Mouse (Mus musculus): ENCODE data around the gene Gm28308. TPM values are rescaled to one million over a fixed set of nuclear protein-coding genes. Genes with fewer than 3 reads are reported as not detected.

Gm28308 gene
- total RNA-seq, 2 experiments from 2014 or later, result not detected

DNA sequence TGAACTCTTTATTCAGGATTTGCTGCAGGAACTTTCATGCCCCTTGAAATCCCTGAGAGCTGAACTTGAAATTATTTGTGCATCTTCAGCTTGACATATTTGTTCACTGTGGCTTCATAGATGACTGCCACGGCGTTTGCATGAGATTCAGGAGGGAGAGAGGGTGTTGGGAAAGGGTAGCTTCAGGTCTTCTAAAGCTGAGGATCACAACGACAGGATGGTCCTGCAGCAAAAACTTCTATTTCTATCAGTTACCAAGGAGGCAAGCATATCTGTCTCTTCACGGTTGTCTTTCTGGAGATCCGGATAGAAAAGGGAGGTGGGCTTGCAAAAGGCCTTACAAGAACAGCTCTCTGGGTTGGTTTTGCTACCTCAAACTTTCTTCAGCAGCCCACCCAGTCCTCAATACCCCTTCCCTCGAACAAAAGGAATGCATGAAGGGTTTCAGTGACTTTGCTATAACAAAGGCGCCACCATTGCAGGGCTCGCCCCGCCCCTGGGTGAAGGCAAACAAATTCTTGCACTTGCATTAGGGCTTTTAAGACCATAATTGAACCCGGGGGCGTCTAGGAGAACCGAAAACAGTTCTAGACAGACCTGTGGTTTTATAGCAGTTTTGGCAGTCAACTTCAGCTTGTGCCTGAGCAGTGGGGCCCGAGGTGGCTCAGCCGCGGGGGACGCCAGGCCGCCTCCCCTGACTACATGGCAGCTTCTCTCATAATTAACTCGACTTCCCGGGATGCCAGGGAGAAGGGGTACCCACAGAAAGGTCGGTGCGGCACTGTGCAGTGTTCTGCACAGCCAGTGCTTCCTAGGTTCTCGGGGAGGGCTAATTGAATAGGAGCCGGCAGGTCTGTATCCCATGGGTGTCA is 34.9 kb upstream of the Gm28308 start:
- intact Hi-C loops (cut with DNase I), result no loop called here
- no peak for DNase-seq (ENCODE audit: low spot score)

DNA sequence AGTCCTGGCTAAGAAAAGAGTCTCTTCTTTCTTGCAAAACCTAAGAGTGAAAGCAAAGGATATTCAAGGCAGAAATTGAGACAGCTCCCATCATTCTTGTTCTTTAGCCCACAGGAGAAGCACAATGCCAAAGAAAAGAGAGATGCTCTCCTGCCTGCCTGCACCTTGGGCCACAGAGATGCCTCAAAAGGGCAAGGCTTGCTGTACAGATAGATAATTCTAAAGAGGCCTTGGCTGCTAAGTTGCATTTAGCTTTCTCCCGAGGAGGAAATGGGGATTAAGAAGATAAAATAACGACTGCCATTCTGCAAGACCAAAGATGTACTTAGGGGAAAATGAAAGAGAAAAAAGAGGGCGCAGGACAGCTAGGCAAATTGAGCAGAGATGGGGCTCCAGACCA is 33.8 kb upstream of the Gm28308 start:
- no peak for DNase-seq (ENCODE audit: low spot score)
- intact Hi-C loops (cut with DNase I), result no loop called here

DNA sequence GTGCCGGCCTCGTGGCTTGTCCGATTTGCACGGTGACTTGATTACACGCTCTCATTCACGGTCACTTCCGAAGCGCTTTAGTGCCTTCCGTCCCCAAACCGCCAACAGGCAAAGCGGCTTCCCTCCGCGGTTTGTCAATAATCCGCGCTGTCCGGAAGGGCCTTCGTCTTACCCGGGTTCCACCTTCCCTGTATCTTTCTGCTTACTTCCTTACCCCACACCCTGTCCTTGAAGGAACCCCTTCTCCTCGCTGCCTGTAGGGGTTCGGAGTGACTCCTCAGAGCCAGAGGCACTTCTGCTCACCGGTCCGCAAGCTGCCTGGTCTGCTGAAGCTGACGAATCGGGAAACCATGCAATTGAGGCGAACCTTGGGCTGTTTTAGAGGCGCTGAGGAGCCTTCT is 33.3 kb upstream of the Gm28308 start:
- intact Hi-C loops (cut with DNase I), result no loop called here
- DNase-seq (ENCODE audit: low spot score), result no peak

DNA sequence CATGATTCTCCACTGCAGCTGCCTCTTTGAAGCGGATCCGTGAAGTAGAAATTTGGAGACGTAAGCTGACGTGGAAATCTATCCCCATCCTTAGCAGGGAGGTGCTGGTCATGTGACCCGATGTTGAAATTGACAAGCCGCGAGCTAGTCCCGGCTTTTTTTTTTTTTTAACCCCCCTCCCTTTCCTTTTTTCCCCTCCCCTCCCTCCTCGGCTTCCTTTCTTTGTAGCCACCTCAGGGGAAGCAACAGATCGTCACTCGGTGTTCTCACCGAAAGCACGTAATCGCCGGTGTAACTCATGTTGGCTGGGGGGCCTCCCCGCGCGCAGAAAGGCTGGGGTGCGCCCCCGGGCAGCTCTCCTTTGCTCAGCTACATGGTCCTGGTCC is 32.6 kb upstream of the Gm28308 start, which contains the start of gene Hoxa11:
Hoxa11 (minus strand) TSS at position 54 of the 386 bp plus-strand sequence.
- no peak for DNase-seq (ENCODE audit: low spot score)
- intact Hi-C loops (cut with DNase I), result no loop called here

DNA sequence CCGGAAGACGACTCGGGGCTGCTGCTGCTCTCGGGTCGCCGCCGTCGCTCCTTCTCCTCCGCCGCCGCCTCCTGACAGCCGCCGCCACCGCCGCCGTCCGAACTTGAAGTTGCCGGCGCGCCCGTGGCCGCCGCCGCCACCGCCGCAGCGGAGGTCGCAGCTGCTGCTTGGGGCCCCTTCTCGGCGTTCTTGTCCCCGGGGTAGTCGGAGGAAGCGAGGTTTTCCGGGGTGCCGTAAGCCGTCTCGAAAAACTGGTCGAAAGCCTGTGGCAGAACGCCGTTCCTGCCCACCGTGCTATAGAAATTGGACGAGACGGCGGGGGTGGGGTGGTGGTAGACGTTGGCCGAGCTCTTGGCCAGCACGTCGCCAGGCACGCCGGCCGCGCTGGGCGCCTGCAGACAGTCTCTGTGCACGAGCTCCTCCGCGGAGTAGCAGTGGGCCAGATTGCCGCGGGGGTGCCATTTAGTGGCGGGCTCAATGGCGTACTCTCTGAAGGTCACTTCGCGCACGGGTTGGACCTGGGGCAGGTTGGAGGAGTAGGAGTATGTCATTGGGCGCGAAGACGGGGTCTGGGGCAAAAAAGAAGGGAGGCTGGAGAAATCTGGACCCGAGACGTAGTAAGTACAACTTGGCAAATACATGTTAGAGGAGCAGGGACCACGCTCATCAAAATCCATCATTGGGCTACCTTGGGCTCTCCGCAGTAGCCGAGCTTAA is 32.1 kb upstream of the Gm28308 start:
- intact Hi-C loops (cut with DNase I), result no loop called here
- no peak for DNase-seq (ENCODE audit: low spot score)

DNA sequence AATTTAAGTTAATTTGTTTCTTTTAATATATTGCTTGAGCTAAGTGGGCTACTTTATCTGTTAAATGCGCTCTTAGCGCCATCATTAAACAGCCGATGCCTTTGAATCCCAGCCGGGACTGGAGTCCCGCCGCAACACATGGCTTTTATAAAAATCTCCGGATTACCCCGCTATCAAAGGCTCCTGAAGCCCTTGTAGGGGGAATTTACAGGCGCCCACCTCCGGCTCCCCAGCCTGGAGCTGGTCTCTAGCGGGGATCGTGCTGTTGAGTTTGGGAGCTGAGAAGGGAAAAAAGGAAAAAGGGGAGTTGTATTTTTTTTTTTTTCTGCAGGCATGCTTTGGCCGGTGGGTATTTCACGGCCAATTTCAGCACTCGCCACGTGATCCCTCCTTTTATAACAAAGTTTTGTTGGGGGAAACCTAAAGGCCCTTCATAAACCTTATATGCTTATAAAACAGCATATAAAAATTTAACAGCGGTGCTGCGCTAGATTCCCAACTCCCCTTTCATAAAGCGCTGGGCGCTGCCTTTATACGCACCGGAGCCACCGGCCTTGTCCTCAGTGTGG is 31.4 kb upstream of the Gm28308 start:
- DNase-seq (ENCODE audit: low spot score), result no peak
- intact Hi-C loops (cut with DNase I), result no loop called here

DNA sequence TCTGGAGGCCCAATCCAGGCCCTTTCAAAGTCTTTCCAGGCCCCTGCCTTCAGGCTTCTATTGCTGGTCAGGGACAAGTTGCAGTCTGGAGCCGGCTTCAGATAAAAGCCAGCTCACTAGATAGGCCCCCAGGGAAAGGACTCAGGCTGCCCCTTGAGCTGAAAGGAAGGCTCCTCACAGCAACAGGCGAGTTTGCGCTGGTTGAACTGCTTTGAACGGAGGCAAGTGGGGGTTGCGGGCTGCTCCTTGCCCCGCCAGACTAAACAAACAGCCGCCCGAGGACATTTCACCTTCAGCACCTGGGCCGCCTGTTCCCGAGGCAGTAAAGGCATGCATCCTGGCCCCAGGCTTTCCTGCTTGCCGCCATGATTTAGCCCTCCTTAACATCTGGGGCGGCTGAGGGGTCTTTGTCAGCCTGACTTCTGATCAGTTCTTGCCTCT is 30.6 kb upstream of the Gm28308 start:
- DNase-seq (ENCODE audit: low spot score), result no peak
- intact Hi-C loops (cut with DNase I), result no loop called here

DNA sequence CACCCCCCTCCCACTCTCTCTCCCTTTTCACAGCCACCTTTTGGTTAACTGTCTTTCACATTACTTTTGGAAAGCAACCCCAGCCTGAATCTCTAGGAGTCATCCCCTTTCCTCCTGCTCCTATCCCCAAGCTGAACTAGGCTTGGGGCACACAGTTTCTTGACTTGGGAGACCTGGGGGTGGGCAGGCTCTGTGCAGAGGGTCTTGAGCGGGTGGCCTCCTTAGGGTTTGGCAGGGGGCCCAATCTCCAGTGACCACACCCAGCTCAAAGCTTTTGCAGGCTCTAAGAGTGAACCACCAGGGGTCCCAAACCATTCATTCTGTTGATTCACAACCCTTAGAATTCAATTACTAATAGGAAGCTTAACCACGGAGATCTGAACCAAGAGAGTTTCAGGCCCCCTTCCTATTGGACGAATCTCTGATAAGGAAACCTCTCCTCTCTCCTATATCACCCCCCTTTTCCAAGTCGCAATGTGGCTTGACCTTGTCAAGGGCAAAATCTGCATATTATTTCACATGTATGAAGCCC is 29.7 kb upstream of the Gm28308 start:
- intact Hi-C loops (cut with DNase I), result no loop called here
- DNase-seq (ENCODE audit: low spot score), result no peak

DNA sequence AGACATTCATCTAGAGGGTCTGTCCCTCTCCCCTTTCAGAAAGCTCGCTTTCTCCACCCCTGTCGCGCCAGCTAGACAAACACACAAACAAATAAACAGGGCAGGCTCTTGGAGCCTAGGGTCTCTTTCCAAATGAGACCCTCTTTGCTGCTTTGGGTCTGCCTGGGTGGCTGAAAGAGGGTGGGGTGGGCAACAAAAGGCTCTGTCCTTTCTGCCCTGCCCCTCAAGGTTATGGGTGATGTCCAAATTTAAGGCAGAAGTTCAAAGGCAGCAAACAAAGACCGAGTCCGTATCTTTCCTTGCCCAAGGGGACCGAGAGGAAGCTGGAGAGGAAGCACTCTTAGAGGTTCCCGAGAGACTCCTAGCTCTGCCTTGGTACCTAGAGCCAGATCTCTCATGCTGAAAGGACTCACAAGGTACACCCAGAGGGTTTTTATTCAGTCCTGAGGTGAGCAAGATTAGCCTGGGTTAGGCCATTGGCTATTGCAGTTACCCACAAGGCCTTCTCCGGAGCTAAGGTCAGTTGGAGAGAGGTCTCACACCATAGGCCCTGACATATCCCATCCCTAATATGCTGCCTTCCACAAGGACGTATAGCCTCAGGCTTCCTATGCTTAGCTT is 28.0 kb upstream of the Gm28308 start:
- no peak for DNase-seq (ENCODE audit: low spot score)
- intact Hi-C loops (cut with DNase I), result no loop called here

DNA sequence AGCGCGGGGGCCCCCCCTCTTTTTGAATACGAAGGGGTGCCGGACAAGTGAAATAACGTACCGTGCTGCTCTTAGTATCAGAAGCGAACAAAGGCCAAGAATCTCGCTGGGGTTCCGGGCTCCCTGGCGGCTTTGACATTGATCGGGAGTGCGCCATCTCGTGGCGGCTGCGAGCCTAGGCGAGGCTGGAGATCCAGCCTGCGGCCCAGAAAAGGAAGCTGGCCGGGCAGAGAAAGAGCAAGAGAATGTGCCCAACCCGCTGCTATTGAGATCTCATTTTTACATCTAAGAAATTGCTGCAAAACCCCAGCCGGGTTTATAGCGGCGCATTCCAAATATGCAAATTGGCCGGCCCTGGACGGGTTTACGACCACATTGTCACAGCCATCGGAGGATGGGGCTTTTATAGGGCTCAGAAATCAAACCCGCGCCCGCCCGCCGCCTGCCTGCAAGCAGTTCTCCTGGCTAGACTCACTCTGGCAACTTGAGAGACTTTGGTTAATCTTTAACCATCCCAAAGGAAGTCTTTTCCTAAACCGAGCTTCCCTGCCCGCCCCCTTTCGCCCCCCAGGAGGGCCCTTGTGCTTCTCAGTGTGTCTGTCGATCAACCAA is 27.4 kb upstream of the Gm28308 start, which contains the start of gene Hoxa10:
Hoxa10 (minus strand) TSS at position 466 of the 612 bp plus-strand sequence.
- DNase-seq (ENCODE audit: low spot score), result peak; percentile 40
- intact Hi-C loops (cut with DNase I), result no loop called here

DNA sequence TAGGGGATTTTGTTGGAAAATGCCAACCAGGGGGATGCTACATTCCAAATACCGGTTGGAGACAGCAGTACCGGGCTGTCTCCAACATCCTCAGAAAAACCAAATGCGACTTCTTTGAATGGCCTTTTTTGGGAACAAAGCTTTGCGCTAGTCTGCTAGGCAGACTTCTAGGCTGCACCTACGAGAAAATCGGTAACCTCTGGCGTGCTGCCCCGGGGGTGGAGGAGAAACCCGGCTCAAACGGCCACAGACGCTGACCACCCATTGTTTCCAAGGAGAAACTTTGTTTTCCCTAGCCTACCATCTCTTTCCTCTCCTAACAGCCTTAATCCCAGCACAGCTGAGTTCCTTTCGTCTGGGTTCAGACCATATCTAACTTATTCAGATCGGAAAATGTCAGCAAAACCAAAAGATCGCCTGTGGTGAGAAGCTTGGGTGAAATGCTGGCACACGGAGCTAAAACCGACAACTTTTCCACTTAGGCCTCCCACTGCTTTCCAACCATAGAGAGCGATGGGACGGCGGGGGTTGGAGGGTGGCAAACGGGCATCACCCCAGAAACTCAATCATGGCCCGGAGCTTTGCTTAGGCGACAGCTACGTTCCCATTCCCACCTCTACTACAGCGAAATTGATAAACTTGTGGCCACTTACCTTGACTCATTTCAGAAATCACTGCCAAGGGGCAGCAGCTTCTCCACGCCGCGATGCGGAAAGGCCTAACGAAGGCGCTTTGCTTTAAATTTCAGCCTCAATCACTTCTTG is 26.7 kb upstream of the Gm28308 start:
- intact Hi-C loops (cut with DNase I), result no loop called here
- DNase-seq (ENCODE audit: low spot score), result no peak

DNA sequence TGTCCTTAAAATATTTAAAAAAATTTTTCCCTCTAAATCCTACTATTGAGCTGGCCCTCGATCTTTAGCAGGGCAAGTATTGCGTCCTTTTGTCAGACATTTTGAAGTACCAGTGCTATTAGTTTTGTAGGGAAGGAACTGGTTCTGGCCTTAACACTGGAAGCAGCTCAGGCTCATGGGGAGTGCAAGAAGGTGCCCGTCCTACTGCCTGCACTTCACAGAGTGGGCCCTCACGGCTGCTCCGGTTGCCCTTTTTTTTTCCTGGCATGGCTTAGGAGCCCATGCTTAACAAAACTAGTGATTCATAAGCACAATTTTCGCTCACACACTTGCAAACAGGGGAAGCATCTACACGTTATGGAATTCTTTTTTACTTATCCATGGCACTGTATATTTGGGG is 25.8 kb upstream of the Gm28308 start:
- intact Hi-C loops (cut with DNase I), result no loop called here

DNA sequence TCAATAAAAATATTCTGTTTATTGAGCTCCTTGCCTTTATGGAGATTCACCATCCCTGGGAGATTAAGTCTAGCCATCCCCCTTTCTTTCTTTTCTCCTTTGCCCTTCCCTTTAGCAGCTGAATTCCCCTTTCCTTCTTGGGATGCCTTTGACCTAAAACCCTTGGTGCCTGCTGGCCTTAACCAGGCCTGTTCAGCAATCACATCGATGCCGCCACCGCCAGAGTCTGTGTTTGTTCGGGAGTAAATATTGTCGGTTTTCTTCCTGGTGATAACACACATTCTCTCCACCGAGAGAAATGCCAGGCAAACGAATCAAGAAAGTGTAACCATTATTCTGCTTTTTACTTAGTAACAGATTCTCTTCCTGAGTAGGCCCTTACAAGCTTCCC is 25.0 kb upstream of the Gm28308 start:
- intact Hi-C loops (cut with DNase I), result no loop called here

More for the DNA sequence above, 25.8 kb upstream of the Gm28308 start:
- no peak for DNase-seq (ENCODE audit: low spot score)

DNA sequence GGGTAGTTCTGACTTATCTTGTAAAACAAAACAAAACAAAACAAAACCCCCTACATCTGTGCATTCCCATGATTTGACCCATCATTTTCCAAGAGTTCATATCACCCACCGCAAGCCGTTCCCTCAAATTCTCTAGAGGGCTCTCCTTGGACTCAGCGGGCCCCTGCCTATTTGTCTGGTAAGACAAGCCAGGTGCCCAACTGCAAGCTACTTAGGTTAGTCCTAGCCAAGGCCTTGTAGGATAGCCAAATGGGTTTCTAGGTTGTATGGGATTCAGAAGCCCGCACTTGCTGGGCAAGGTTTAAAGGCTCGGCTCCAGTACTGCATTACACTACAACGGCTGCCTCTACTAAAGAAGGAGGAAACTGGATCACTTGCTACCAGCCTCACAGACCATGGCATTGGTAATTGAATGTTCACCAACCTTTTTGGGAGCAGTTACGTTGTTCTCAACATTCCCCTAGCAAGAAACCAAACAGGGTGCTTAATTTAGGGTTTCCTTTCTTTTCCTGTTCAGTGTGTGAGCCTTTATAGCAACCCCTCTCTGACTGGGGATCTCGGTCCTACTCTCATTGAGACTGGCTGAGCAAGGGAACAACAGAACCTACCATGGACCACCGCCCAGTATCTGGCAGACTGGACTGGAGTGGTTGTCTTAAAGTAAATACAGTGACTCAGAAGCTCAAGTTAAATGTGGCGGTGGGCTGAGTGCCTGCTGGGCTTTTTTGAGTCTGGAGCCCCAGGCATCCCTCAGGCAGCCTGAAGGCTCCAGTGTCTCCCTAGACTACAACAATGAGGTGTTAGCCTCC is 24.4 kb upstream of the Gm28308 start:
- DNase-seq (ENCODE audit: low spot score), result no peak
- intact Hi-C loops (cut with DNase I), result no loop called here

More for the DNA sequence above, 25.0 kb upstream of the Gm28308 start:
- DNase-seq (ENCODE audit: low spot score), result no peak

DNA sequence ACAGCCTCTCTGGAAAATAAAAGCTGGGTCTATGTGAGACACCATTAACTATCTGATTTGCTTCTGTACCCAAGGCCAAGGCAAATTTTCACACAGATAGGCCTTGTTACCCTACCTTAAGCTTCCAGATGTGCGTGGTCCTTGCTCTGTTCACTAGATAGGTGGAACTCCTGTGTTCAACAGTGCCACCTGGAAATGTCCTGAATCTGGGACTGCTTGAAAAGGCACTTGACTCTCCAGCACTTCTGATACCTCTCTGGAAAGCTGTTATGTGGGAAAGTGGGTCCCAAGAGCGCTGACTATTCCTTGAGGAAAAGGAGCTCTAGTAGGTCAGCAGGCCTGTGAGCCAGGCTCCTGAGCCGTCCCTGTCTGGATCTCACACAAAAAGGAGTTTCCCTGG is 23.7 kb upstream of the Gm28308 start:
- intact Hi-C loops (cut with DNase I), result no loop called here

DNA sequence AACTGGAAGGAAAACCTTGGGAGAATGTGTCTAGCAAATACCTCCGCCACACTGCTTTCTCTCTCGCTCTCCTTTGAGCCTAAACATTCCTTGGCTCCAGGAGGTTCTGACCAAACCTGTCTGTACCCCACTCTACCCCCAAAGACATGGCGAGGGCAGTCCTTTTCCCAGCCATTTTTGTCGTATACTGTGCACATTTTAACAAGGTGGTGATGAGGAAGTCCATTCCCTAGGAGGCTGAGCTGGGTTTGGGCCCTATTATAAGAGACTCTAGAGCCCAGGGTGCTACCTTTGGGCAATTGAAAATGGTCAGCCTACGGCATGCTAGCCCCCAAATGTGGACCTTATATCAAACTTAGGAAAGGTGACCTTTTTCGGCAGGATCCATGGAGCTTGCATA is 22.7 kb upstream of the Gm28308 start:
- DNase-seq (ENCODE audit: low spot score), result no peak

More for the DNA sequence above, 23.7 kb upstream of the Gm28308 start:
- DNase-seq (ENCODE audit: low spot score), result no peak

DNA sequence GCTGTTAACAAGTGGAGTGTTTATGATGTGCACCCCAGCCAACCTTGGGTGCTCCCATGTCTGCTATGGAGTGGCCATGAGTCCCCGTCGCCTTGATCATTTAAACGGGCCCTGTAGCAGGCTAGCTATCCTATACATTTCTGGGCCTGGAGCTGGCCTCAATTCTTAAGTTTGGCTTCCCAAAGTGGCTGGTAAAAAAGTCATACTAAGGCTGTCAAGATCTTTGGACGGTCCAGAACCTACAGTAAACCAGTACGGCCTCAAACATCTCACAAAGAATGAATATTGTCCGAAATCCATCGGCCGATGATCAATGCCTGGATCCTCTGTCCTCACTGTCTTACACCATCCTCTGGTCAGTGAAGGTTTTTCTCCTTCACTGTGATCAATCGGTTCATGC is 22.1 kb upstream of the Gm28308 start:
- intact Hi-C loops (cut with DNase I), result no loop called here
- DNase-seq (ENCODE audit: low spot score), result no peak

More for the DNA sequence above, 22.7 kb upstream of the Gm28308 start:
- intact Hi-C loops (cut with DNase I), result no loop called here
